Comparison of ENCODE assay signal across 8 mouse cellular contexts in the genomic region with DNA sequence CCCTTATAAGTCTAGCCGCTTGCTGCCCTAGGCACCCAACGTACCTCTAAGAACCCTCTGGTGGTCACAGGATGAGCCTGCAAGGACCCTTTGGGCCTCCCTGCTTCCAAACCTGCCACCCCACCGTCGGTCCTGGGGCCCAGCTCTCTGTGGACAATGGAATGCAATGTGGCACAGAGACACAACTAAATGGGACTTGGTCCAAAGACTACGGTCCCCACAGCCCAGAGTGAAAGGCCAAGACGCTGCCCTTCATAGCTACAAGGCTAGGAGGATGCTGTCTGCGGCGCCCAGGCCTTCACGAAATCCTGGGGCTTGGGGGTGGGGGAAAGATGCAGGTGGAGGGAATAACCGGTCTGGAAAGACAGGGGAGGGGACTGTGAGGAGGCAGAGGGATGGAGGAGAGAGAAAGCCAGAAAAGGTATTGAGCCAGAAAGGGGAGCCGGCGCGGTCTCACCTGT. TPM values are rescaled to one million over a fixed set of nuclear protein-coding genes. Genes with fewer than 3 reads are reported as not detected.
DNase-seq lines count a peak whose midpoint lies in the region; ATAC-seq and TF ChIP-seq lines count a peak whose summit lies in the region.

No protein-coding gene starts in this region.

- H3K27me3 ChIP-seq in kidney, embryonic 15.5 days: peaks cover 33% of the 10 kb centered on the region
- H3K27me3 ChIP-seq in limb, embryonic 13.5 days: peaks cover 49% of the 10 kb centered on the region

- no peak for TF ChIP-seq POLR2A in embryonic fibroblast, embryonic 13.5 days (IDR thresholded peaks at IDR 0.05; ENCODE audit: low read depth, low read length)

- WGBS in kidney, embryonic 15.5 days: 10% methylated on average over 13 of the region's 13 CpGs
- 21% methylated on average over 13 of the region's 13 CpGs for WGBS in limb, embryonic 13.5 days

- H3K4me3 ChIP-seq in kidney, embryonic 15.5 days (replicated peaks): peak overlapping the region; percentile 32
- peak overlapping the region; percentile 38 for H3K4me3 ChIP-seq in embryonic fibroblast, embryonic 13.5 days (ENCODE audit: insufficient read depth, low read length)
- peak overlapping the region; percentile 44 for H3K4me3 ChIP-seq in limb, embryonic 13.5 days

- H3K9ac ChIP-seq in kidney, embryonic 15.5 days: 0 out of 2 replicates have a peak overlapping the region, but pooled peaks have one; percentile 11
- H3K9ac ChIP-seq in limb, embryonic 13.5 days: peak overlapping the region; percentile 62

- ATAC-seq in kidney, embryonic 15.5 days (replicated peaks; ENCODE audit: low FRiP score): no peak
- ATAC-seq in limb, embryonic 13.5 days (ENCODE audit: low FRiP score, low read depth): no peak

- H3K4me2 ChIP-seq in kidney, embryonic 15.5 days: peak overlapping the region; percentile 62
- peak overlapping the region; percentile 78 for H3K4me2 ChIP-seq in limb, embryonic 13.5 days (replicated peaks)

- no peak for TF ChIP-seq CTCF in embryonic fibroblast, embryonic 13.5 days (IDR thresholded peaks at IDR 0.05; ENCODE audit: borderline replicate concordance, insufficient read depth, low read length)

- no peaks in the 10 kb centered on the region for H3K36me3 ChIP-seq in kidney, embryonic 15.5 days
- no peaks in the 10 kb centered on the region for H3K36me3 ChIP-seq in limb, embryonic 13.5 days

- peaks cover 33% of the 10 kb centered on the region for H3K4me1 ChIP-seq in kidney, embryonic 15.5 days
- H3K4me1 ChIP-seq in embryonic fibroblast, embryonic 13.5 days (ENCODE audit: control insufficient read depth, insufficient read depth, low read length): no peaks in the 10 kb centered on the region
- peaks cover 29% of the 10 kb centered on the region for H3K4me1 ChIP-seq in limb, embryonic 13.5 days

- no peaks in the 10 kb centered on the region for H3K9me3 ChIP-seq in kidney, embryonic 15.5 days (replicated peaks)
- H3K9me3 ChIP-seq in limb, embryonic 13.5 days: no peaks in the 10 kb centered on the region

- DNase-seq in kidney, adult 11 months: no peak
- peak; percentile 28 for DNase-seq in NIH3T3 (ENCODE audit: low read depth)
- DNase-seq in retina, postnatal 1 day: peak; percentile 51
- no peak for DNase-seq in spleen, postnatal 14 days (ENCODE audit: low spot score in 2 of 2)
- DNase-seq in testis, postnatal 10 days (ENCODE audit: low spot score): no peak

- H3K27ac ChIP-seq in kidney, embryonic 15.5 days: no peak overlapping the region
- H3K27ac ChIP-seq in embryonic fibroblast, embryonic 13.5 days (ENCODE audit: insufficient read depth, low read length): no peak overlapping the region
- H3K27ac ChIP-seq in limb, embryonic 13.5 days: no peak overlapping the region

RNA-seq across cellular contexts. Expression of a gene that starts 0.8 kb away (rescaled TPM):
- 2.0 and 3.7 TPM in 2 replicates for polyA plus RNA-seq in kidney, embryonic 15.5 days (2015; fragmentation: Nextera tagmentation; extraction: Ambion mirVana)
- 6.7 and 7.0 TPM in 2 replicates for polyA plus RNA-seq in embryonic fibroblast, embryonic 13.5 days (2011; ENCODE audit: insufficient read length, low read depth, missing spikeins)
- 1.2 and 2.5 TPM in 2 replicates for polyA plus RNA-seq in limb, embryonic 13.5 days (2015; fragmentation: Nextera tagmentation; extraction: Ambion mirVana)

RNA-seq across cellular contexts. Expression of a gene that starts 20.8 kb away (rescaled TPM):
- 43.0 and 46.4 TPM in 2 replicates for polyA plus RNA-seq in kidney, embryonic 15.5 days (2015; fragmentation: Nextera tagmentation; extraction: Ambion mirVana)
- 41.4 and 42.8 TPM in 2 replicates for polyA plus RNA-seq in embryonic fibroblast, embryonic 13.5 days (2011; ENCODE audit: insufficient read length, low read depth, missing spikeins)
- polyA plus RNA-seq in limb, embryonic 13.5 days (2015; fragmentation: Nextera tagmentation; extraction: Ambion mirVana): 33.1 and 37.7 TPM in 2 replicates

RNA-seq across cellular contexts. Expression of a gene that starts 33.4 kb away (rescaled TPM):
- not detected in 2 replicates for polyA plus RNA-seq in kidney, embryonic 15.5 days (2015; fragmentation: Nextera tagmentation; extraction: Ambion mirVana)
- not detected in 2 replicates for polyA plus RNA-seq in embryonic fibroblast, embryonic 13.5 days (2011; ENCODE audit: insufficient read length, low read depth, missing spikeins)
- polyA plus RNA-seq in limb, embryonic 13.5 days (2015; fragmentation: Nextera tagmentation; extraction: Ambion mirVana): not detected in 2 replicates

RNA-seq across cellular contexts. Expression of a gene that starts 53.3 kb away (rescaled TPM):
- 10.8 and 11.7 TPM in 2 replicates for polyA plus RNA-seq in kidney, embryonic 15.5 days (2015; fragmentation: Nextera tagmentation; extraction: Ambion mirVana)
- polyA plus RNA-seq in embryonic fibroblast, embryonic 13.5 days (2011; ENCODE audit: insufficient read length, low read depth, missing spikeins): 6.7 and 14.5 TPM in 2 replicates
- polyA plus RNA-seq in limb, embryonic 13.5 days (2015; fragmentation: Nextera tagmentation; extraction: Ambion mirVana): 5.5 and 7.8 TPM in 2 replicates

RNA-seq across cellular contexts. Expression of a gene that starts 58.4 kb away (rescaled TPM):
- 79.0 and 89.6 TPM in 2 replicates for polyA plus RNA-seq in kidney, embryonic 15.5 days (2015; fragmentation: Nextera tagmentation; extraction: Ambion mirVana)
- 85.9 and 90.2 TPM in 2 replicates for polyA plus RNA-seq in embryonic fibroblast, embryonic 13.5 days (2011; ENCODE audit: insufficient read length, low read depth, missing spikeins)
- 99.0 and 102 TPM in 2 replicates for polyA plus RNA-seq in limb, embryonic 13.5 days (2015; fragmentation: Nextera tagmentation; extraction: Ambion mirVana)

Comparison
In these comparisons a context has a peak if more than half of its experiments do, and no peak if none do; other contexts are left out.
1. DNase-seq: peak in NIH3T3 (single experiment) and retina, postnatal 1 day (single experiment); none in kidney, adult 11 months (single experiment), spleen, postnatal 14 days (0 of 2) and testis, postnatal 10 days (single experiment).
2. Peak in every context shown above with its lines, with median percentiles within 50 percentile points of each other: H3K4me3 ChIP-seq.